24 mouse cellular contexts compared by ENCODE assay signal in the genomic region with DNA sequence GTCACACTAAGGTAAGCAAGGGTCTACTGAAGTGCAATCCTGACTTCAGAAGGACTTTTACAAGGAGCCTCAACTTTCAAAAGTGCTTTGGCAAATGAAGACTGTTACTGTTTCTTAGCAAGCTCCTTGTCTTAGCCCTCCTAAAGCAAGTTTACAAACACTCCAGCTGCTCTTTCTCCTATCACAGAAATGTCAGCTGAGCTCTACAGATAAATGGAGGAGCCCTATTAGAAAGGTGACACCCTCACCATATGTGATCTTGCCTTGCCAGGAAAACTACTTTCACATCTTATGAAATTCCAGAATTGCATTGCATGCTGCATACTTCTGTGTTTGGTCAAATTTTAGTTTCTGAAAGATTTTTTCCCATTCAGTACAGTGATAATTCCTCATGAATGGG.
"Had no signal": no experiment of that assay in that cellular context is flagged by ENCODE, and none has a peak within 500 bp of the region (broad histone marks: within the 10 kb centered on the region; RNA-seq: fewer than 3 reads in every experiment).

No protein-coding gene starts in this region.

- H3K4me2 ChIP-seq: heart, embryonic 12.5 days; hindbrain, embryonic 12.5 days; hindbrain, embryonic 14.5 days; intestine, embryonic 15.5 days; limb, embryonic 12.5 days had no signal

- H3K36me3 ChIP-seq: heart, embryonic 10.5 days; heart, embryonic 12.5 days; hindbrain, embryonic 10.5 days; hindbrain, embryonic 12.5 days; intestine, embryonic 15.5 days; limb, embryonic 10.5 days; limb, embryonic 12.5 days had no signal

- H3K4me1 ChIP-seq: heart, embryonic 10.5 days; heart, embryonic 12.5 days; hindbrain, embryonic 10.5 days; hindbrain, embryonic 12.5 days; intestine, embryonic 15.5 days; limb, embryonic 10.5 days; limb, embryonic 12.5 days had no signal

- H3K9ac ChIP-seq: heart, embryonic 12.5 days; hindbrain, embryonic 12.5 days; hindbrain, embryonic 14.5 days; intestine, embryonic 15.5 days; limb, embryonic 12.5 days had no signal

- H3K27me3 ChIP-seq: heart, embryonic 12.5 days; hindbrain, embryonic 12.5 days; intestine, embryonic 15.5 days; limb, embryonic 12.5 days had no signal

- DNase-seq: gastrocnemius, adult 2 months; gastrocnemius, postnatal 10 days; gastrocnemius, postnatal 25 days; heart, adult 18-20 months; heart, postnatal 10 days; heart, postnatal 4 days; kidney, adult 18-20 months; kidney, adult 8-10 months; kidney, postnatal 10 days; kidney, postnatal 25 days; kidney, postnatal 4 days had no signal

- H3K27ac ChIP-seq: gastrocnemius, adult 2 months; heart, embryonic 10.5 days; hindbrain, embryonic 10.5 days; hindbrain, embryonic 12.5 days; hindbrain, embryonic 14.5 days; intestine, embryonic 15.5 days; layer of hippocampus, adult 2 months; left cerebral cortex, adult 2 months; limb, embryonic 10.5 days; limb, embryonic 12.5 days had no signal

- H3K9me3 ChIP-seq: heart, embryonic 10.5 days; heart, embryonic 12.5 days; hindbrain, embryonic 10.5 days; hindbrain, embryonic 12.5 days; intestine, embryonic 15.5 days; limb, embryonic 10.5 days; limb, embryonic 12.5 days had no signal

- ATAC-seq: hindbrain, embryonic 16.5 days; inflammation-experienced regulatory T-cells, adult 6 months; intestine, embryonic 15.5 days; intestine, postnatal 0 days had no signal

- H3K4me3 ChIP-seq: gastrocnemius, adult 2 months; heart, embryonic 10.5 days; heart, embryonic 12.5 days; hindbrain, embryonic 10.5 days; hindbrain, embryonic 12.5 days; intestine, embryonic 15.5 days; layer of hippocampus, adult 2 months; left cerebral cortex, adult 2 months; limb, embryonic 10.5 days; limb, embryonic 12.5 days had no signal
